Mouse (Mus musculus) cortical plate, adult 2 months (tissue): ENCODE measurements around the gene Pla2g10.
"Not testable (repeated sequence)": the region's sequence is repeated elsewhere in the genome, so short reads cannot be mapped to it uniquely, and the experiment has no call there.

ENCODE experiments used
- CTCF ChIP-seq: fragments of 200-500 bp; IDR thresholded peaks from 2 replicates; pipeline ENCODE4 v1.5.1; 2011; ENCODE audit warnings: mild to moderate bottlenecking, control low read depth, low read length; ENCODE audit not compliant: insufficient read depth; ENCODE audit errors: extremely low read depth
- POLR2A ChIP-seq: fragments of 200-500 bp; IDR thresholded peaks from 2 replicates; pipeline ENCODE4 v1.6.1; 2011; ENCODE audit warnings: mild to moderate bottlenecking, low read length, control low read depth; ENCODE audit not compliant: insufficient read depth; ENCODE audit errors: extremely low read depth

GRCm38 (mm10) chr16:13774651-13775050, 43.9 kb upstream of the Pla2g10 start:
- not testable (repeated sequence) for TF ChIP-seq POLR2A, CTCF
